Mouse (Mus musculus) thymus, postnatal 10 days (tissue): ENCODE measurements around the gene Neu1.
"Not testable (repeated sequence)": the region's sequence is repeated elsewhere in the genome, so short reads cannot be mapped to it uniquely, and the experiment has no call there.

Experiments
- DNase-seq, 2 experiments: peaks; one replicate each; pipeline ENCODE4 v3.0.0; 2021; ENCODE audit warnings: low spot score in 2 of 2

Neu1 gene

GRCm38 (mm10) chr17:34901948-34902347, 29.1 kb upstream of the Neu1 start:
- DNase-seq, result not testable (repeated sequence)

- no peak for DNase-seq
These were observed 28.2 kb upstream of the Neu1 start for GRCm38 (mm10) chr17:34902895-34903294.

GRCm38 (mm10) chr17:34910982-34911381, 20.1 kb upstream of the Neu1 start:
- DNase-seq, result no peak

GRCm38 (mm10) chr17:34911945-34912351, 19.1 kb upstream of the Neu1 start:
- DNase-seq, result peak; percentile 67 to 91

- no peak for DNase-seq
These were observed 17.0 kb upstream of the Neu1 start, which contains the start of gene Slc44a4 for GRCm38 (mm10) chr17:34913930-34914665. Slc44a4 (plus strand) TSS chr17:34914466.

- no peak for DNase-seq
These were observed 15.6 kb upstream of the Neu1 start for GRCm38 (mm10) chr17:34915410-34915831.

- DNase-seq, result no peak
These were observed 14.7 kb upstream of the Neu1 start for GRCm38 (mm10) chr17:34916316-34916715.

- no peak for DNase-seq
These were observed 13.9 kb upstream of the Neu1 start for GRCm38 (mm10) chr17:34917188-34917587.

- DNase-seq, result no peak
These were observed 8.1 kb upstream of the Neu1 start for GRCm38 (mm10) chr17:34922939-34923338.

GRCm38 (mm10) chr17:34924258-34924657, 6.8 kb upstream of the Neu1 start:
- no peak for DNase-seq

- no peak for DNase-seq
These were observed 3.6 kb upstream of the Neu1 start for GRCm38 (mm10) chr17:34927306-34928019.

GRCm38 (mm10) chr17:34928841-34929240, 2.2 kb upstream of the Neu1 start:
- no peak for DNase-seq

GRCm38 (mm10) chr17:34931735-34932098, 664 bp downstream of the Neu1 start:
- DNase-seq, result peak; percentile 35 to 50

GRCm38 (mm10) chr17:34932287-34932686, 1.2 kb downstream of the Neu1 start:
- DNase-seq, result no peak

- no peak for DNase-seq
These were observed 3.0 kb downstream of the Neu1 start for GRCm38 (mm10) chr17:34934031-34934430.

GRCm38 (mm10) chr17:34934830-34935229, 3.8 kb downstream of the Neu1 start:
- no peak for DNase-seq

GRCm38 (mm10) chr17:34937960-34938505, 7.0 kb downstream of the Neu1 start:
- DNase-seq, result no peak

GRCm38 (mm10) chr17:34941344-34942041, 10.4 kb downstream of the Neu1 start:
- no peak for DNase-seq

GRCm38 (mm10) chr17:34943128-34943815, 12.2 kb downstream of the Neu1 start:
- DNase-seq, result no peak

GRCm38 (mm10) chr17:34944362-34944761, 13.3 kb downstream of the Neu1 start:
- DNase-seq, result no peak

- no peak for DNase-seq
These were observed 15.6 kb downstream of the Neu1 start for GRCm38 (mm10) chr17:34946486-34947140.
